Mouse (Mus musculus) c-Kit-positive CD71-positive TER-119-positive erythroid progenitor cells, embryonic 14.5 days (primary cell): ENCODE results near the gene Grk2.

ENCODE experiments used
- DNase-seq: peaks from one replicate; pipeline ENCODE4 v3.0.0-alpha.2; 2013; ENCODE audit warnings: low spot score

Gene Grk2

DNA sequence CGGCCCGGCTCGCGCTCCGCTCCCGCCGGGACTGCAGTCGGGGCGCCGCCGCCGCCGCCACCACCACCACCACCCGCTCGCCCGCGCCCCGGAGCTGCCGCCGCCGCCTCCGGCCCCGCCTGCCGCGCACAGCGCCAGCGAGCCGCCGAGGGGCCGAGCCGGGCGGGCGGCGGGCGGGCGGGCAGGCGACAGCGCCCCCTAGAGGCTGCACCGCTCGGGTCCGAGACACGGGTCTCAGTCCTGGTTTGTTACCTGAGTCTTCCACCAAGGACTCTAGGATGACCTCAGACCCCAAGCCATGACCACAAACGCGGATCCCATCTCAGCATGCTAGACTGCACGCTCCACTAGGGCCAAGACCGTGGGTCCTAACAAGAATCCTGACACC is at the start of gene Grk2:
TSS of gene Grk2 (minus strand) at position 33 of the 388 bp plus-strand sequence.
- DNase-seq, result peak; percentile 70

DNA sequence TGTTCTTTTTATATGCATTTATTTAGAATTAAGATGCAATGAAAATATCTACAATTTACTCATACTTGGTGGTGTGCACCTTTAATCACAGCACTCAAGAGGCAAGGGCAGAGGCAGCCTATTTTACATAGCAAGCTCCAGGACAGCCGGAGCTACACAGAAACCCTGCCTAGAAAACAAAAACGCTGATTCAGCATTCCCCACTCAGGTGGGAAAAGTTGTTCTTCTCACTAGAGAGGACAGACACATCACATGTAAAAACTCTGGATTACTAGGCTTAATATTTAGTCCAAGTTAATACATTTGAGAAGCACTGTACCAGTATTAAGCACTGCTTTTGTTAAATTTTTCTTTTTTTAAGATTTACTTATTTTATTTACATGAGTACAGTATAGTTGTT is 43.4 kb upstream of the Grk2 start:
- DNase-seq, result no peak

DNA sequence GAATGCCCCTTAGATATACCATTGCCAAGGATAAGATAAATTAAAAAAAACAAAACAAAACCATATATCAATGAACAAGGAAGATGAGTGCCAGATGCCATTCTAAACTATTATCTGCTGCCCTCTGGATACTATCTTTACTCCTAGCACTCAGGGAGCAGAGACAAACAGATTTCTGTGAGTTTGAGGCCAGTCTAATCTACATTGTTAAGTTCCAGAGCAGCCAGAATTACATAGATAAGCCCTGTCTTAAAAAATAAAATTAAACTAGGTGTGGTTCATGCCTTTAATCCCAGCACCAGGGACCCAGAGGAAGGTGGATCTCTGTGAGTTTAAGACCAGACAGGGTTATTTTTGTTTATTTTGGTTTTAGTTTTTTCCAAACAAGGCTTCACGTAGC is 40.5 kb upstream of the Grk2 start:
- DNase-seq, result no peak

DNA sequence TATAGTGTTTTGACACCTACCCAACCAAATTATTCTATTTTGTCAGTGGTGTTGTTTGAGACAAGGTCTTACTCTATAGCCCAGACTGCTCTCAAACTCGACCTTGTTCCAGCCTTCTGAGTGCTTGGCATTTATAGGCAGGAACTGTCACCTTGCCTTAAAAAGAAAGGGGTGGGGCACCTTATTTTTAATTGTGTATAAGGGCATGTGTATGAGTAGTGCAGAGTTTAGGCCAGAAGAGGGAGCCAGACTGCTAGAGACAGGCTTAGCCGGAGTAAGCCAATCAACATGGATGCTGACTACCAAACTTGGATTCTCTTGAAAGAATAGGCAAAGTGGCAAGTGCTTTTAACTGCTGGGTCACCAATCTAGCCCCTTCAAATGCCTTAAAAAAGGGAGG is 32.1 kb upstream of the Grk2 start:
- DNase-seq, result peak; percentile 74

DNA sequence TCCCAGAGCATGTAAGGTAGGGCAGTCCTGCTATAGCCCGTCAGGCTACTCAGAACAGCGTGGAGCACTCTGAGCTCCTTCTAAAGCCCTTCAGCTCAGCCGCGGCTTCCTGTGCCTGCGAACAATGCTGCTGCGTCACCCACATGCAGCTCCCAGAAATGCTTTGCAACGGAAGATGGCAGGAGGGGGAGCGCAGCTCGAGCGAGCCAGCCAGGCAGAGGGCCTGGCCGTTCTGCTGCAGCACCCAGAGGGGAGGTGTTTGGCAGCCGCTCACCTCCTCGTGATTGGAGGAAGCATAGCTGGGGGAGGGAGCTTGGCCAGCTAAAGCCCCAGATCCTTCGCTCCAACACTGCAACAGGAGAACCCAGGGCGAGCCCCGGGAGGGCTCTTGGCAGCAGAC is 27.8 kb upstream of the Grk2 start:
- peak; percentile 78 for DNase-seq

DNA sequence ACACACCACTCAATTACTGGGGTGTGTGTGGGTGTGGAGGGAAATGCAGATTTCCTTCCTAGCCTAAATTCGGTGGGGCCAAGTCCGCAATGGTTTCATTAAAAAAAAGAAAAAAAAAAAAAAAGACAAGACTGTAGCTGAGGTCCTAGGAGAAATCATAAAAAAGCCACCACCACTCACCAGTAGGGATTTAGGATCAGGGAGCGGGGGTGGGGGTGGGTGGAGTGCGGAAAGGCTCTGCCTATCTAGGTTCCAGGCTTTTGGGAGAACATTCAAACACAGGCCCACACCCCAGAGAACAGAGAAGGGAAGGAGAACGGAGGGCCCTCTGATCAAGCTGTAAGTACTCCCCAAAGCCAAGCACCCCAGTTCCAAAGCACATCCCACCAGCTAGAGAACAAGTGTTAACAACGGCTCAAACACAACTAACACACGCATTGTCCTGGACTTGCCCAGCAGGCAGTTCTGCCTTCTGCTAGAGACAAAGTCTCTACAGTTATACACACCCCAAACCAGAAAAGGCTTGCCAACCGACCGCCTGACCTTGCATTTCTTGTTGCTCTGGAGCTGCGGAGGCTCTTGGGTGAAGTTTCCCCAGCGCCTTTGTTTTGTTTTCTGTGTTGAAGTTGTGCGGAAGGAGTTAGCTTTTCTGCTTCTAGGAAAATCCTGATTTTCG is 27.2 kb upstream of the Grk2 start:
- DNase-seq, result peak; percentile 40

DNA sequence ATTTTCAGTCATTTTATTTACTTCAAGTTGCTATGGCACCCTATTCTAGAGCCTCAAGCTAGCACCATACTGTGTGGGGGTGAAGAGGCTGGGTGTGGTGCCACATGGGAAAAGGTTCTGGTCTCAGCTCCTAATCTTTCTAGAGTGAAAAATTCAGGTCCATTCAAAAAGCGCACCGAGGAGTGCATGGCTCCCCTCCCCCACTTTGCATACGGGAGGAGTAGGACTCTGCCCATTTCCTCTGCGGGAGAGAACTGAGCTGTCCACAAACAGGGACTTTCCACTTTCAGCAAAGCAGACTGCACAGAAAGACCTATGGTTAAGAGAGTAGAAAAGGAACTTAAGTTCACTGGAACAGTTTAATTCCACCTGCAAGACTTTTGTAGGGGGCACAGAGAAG is 26.6 kb upstream of the Grk2 start:
- DNase-seq, result peak; percentile 30

DNA sequence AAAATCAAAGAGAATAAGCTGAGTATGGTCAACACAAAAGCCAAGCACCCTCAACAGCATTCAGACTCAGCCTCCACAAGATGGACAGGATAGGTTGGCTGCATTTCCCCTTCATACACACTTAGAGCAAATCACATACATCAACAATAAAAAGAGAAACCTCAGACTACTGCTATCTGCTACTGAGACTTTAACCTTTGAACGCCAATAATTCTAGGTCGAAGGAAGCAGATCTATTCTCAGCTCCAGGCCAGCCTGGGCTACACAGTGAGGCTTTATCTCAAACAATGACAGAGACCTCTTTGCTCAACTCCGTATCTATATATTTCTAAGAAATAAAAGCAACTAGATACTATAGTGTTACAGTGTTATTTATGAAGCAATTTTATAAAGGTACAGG is 25.3 kb upstream of the Grk2 start:
- no peak for DNase-seq

DNA sequence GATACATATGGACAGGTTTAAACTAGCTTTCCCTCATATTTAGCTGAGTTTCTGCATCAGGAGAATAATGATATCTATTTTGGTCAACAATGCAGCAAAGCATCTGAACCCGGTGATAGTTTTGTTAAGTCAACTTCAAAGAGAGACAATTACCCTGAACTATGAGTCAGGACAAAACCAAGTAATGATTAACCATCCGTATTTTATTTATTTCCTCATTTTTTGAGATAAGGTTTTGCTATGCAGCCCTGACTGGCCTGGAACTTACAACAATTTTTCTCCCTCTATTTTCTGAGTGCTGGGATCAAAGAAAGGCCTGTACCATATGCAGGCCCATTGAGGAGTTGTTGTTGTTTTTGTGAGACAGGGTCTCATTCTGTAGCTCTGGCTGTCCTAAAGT is 24.6 kb upstream of the Grk2 start:
- no peak for DNase-seq

DNA sequence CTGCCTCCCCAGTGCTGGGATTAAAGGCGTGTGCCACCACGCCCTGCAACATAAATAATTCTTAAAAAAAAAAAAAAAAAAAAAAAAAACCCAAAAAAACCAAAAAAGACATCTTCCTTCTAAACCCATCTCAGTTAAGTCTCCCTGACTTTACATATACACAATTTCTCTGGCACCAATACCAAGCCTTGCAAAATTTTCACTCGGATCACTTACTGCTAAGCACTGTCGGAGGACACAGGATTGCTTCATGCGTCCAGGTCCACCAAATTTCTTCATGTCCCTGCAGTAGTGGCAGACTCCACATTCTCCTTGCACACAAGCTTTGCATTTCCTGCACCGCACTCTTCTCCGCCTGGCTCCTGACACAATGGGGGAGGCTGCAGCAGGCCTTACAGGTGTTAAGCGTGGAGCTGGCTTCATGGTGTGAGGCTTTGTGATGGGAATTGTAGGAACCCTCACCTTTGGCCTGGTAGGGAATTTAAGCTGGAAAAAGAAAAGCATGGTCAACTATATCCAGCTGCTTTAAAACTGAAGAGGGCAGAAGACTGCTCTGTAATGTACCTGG is 22.8 kb upstream of the Grk2 start:
- no peak for DNase-seq

DNA sequence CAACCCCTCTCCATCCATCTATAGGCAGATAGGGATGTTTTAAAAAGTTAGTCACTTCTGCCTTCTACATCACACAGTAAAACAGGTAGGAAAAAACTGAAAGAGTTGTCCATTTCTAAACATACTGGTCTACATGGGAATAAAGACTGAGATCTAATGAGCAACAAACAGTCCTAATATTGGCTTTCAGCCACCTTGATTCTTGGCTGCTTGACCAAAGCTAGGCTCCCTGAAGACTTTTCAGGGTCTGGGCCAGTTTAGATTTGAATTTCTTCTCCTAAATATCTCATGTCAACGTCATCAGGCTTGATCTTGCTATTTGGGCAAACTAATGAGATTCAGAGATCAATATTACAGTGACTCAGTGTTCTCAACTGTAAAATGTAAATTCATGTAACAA is 20.9 kb upstream of the Grk2 start:
- no peak for DNase-seq

DNA sequence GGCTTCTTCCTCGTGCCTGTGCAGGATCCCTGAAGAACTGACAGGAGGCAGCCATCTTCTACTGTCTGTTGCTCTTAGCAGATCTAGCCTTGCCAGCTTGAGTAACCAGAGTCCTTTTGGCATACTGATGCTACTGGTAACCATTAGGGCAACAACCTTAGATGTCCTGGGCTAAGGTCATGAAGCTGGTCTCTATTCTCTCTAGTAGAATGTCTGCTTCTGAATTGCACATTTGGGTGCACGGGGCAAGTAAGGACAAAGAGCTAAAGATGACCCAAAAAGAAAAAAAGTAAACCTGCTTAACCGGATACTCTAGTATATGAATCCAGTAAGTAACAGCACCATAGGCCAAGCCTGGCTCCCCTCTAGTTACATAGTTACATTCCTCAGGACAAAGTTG is 20.1 kb upstream of the Grk2 start:
- DNase-seq, result no peak

DNA sequence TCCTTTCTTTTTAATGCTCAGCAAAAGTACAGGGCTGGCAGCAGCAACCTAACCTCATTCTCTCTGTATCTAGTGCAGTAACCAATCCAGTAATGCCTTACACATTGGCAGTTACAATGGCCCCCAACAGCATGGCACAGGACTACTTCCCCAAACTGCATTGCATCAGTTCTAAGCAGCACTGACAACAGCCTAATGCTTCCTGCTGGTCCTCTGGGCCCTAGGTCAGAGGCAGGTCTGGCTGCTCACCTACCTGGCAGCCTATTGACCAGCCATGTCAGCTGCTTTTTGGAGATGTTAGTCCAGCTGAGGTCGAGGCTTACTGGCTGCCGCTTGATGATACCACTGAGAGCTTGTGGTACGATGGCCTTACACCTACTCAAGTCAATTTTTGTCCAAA is 16.1 kb upstream of the Grk2 start:
- no peak for DNase-seq

DNA sequence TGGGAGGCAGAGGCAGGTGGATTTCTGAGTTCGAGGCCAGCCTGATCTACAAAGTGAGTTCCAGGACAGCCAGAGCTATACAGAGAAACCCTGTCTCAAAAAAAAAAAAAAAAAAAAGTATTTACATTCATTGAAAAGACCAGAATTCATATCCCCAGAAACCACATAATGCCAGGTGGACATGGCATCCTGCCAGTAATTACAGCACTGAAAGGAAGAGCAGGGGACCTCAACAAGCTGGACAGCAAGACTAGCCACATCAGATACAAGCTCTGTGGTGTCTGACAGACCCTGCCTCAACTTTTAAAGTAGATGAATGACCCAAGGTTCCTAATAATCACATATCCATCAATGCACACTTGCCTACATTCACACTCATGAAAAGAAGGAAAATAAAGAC is 15.6 kb upstream of the Grk2 start:
- no peak for DNase-seq

DNA sequence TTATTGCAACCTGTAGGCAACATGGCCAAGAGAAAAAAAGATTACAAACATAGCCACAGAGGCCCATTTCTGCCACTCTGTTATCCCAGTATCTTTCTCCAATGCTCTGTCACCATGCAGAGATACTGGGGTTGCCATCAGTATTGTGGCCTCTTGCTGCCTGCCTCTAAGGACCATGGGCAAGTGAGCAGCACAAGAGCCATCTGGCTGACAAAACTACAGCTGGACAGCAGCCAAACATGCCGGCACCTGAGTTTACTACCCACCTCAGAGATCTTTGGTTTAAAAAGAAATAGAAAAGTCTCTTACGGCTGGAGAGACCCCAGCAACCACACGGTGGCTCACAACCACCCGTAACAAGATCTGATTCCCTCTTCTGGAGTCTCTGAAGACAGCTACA is 13.2 kb upstream of the Grk2 start:
- DNase-seq, result no peak

DNA sequence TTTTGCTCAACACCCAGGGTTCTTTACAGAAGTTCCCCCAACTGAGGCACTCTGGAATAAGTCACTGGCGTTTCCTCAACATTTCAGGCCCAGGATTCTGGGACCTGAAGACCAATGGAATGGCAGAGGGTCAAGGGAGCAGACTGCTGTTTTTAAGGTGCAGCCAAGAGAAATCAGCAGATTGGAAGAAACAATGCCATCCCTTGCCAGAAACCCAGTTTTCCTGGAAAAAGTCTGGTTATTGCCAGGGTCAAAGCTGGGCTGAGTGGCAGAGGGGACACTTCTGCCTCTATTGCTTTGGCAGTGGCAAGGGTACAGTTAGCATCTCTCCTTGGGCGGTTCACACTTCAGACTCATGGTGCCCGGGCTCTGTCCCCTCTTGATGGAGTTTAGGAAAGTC is 11.2 kb upstream of the Grk2 start:
- no peak for DNase-seq

DNA sequence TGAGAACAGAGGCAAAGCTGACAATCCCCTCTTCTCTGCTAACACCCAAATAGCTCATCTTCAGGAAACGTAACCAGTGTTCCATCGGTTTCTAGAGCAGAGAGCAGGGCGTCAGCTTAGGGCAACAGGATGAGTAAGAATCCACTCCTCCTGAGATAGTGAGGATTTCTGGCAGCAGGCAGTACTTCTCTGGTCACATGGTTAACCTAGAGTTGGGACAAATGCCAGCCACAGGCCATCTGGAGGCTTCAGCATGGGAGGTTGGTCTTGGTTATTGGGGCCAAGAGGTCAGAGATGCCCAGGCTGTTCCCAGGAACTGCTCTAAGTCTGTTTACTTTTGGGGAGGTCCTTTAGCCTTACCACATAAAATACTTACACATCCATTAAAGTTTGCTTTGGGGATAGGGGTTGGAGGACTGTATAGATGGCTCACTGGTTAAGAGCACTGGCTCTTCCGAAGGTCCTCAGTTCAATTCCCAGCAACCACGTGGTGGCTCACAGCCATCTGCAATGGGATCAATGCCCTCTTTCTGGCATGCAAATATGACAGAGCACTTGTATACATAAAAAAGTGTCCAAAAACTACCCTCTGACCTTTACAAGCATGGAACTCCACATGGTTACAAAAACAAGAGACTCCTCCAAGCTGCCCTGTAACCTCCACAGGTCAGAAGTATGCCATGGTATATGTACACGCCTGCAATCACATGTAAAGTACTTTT is 9.4 kb upstream of the Grk2 start:
- DNase-seq, result no peak

DNA sequence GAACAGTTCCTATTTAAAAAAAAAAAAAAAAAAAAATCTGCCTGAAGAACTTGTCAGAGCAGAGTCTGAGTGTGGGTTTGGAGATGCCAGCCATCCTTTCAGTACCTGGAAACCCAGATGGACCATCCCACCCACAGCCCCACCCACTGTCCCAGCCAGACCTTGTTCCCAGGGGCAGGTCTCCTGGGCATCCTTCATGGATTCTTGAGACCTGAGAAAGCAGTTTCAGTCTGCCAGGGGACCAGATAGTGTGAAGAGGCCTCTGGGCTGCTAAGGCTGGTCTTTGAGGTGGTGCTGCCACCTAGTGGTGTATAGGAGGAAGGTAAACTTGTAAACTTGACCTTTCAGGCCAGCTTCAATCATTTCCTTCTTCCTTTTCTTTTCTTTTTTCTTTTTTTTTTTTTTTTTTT is 3.8 kb upstream of the Grk2 start:
- DNase-seq, result peak; percentile 67

DNA sequence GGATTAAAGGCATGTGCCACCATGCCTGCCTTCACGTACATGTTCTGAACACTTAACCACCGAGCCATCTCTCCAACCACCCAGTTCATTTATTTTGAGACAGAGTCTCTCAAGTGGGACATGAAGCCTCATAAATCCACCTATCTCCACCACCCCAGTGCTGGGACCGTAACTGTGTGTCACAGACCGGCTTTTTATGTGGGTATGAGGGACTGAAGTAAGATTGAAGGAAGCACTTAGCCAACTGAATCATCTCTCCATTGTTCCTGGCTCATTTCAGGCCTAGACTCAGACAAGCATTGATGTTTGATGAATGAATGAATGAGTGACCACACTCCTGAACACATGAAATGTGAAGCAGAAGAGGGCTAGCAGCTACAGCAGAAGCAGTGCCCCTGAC is 3.3 kb upstream of the Grk2 start:
- no peak for DNase-seq

DNA sequence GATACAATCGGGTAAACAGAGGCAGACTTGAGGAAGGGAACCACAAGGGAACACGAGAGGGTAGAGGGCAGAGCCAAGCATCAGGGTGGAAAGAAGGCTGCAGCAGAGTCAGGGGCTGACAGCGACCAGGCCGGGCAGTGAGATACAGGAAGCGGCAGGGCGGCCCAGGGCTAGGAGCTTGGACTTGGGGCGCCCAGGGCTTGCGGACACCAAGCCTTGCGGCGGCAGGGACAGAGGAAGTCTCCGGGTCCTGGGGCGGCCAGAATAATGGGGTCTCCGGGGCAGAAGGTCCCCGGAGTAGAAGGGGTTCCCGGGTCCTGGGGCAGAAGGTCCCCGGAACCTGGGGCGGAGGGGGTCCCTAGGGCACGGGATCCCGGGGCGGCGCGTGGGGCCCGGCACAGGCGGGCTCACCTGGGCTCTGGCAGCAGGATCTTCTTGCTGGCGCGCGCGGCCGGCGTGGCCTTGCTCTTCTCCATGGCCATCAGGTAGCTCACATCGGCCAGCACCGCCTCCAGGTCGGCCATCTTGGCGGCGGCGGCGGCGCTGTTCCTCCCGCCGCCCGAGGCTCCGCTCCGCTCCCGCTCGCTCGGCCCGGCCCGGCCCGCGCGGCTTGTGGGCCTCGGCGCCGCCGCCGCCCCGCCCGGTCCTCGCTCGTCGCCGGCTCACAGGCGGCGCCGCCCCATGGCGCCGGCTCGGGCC is 382 bp downstream of the Grk2 start:
- DNase-seq, result peak; percentile 40

DNA sequence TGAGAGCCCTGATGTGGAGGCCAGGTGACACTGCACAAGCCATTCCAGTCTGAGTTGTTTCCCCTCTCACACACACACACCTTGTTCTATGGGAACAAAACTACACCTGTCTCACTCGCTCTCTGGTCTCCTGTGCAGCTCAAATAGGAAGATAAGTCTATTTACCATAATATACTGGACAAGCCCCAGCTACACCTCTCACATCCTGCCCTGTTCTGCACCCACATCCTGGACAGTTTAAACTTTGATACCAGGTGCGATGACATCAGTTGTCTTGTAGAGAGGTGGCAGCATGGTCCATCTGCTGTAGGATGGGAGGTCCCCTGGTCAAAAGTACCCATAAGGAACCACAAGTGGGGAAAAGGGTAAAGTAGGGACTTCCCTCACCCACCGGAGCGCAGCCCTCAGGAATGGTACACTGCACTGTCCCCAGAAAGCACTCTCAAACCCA is 1.1 kb downstream of the Grk2 start:
- no peak for DNase-seq

DNA sequence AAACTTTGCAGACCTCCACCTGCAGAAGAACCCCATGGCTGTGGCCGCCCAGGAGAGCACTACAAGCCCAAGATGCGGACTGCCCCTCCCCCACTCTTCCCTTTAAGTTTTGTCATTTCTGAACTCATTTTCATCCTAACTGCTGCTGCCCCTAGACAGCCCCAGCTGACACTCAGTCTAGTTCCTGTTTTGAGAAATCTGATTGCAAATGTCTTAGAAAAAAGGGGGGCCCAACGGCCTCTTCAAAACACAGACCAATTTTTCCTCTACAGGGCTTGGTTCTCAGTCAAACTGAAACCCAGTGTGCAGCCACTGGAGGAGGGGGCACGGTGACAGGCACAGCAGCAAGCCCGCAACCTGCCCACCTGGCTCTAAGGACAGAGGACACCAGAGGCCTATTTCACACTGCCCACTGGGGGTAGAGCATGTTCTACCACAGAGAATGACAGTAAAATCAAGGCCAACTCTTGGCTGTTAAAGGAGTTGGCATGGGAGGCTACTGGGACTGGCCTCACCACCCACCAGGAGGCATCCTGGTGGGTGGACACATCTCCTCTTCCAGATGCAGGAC is 1.7 kb downstream of the Grk2 start:
- DNase-seq, result no peak

DNA sequence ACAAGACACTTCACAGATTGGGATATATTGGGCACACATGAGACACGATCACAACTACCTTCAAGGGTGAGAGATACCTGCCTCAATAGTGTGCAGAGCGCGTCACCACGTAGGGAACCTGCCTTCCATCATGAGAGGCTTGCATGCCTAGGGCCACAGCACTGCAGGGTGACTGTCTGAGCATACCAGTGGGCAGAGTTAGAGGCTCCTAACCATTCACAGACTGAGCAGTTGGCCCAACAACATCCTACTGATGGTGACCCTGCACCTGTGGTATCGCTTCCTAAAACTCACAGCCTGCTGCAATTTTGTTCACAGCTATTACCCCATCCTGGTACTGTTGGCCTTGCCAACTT is 2.4 kb downstream of the Grk2 start:
- DNase-seq, result no peak
